Mouse (Mus musculus) limb, embryonic 11.5 days (tissue): Measurements from ENCODE around the gene Abhd12. TPM values are rescaled to one million over a fixed set of nuclear protein-coding genes. Genes with fewer than 3 reads are reported as not detected.

Source experiments
- polyA plus RNA-seq: library from polyadenylated mRNA; unstranded; fragments of >200 nt; fragmentation: Nextera tagmentation; extraction: Ambion mirVana; gene quantifications from 2 replicates; pipeline ENCODE4 v1.2.1, GENCODE M21; 2014

The Abhd12 gene
- polyA plus RNA-seq, 1 experiment from 2014 or later: 50.1 TPM

Other genes with a start within 250 kb of the Abhd12 start
- gene Acss1, start 236.2 kb downstream of the Abhd12 start, polyA plus RNA-seq: 4.2 and 5.7 TPM in 2 replicates
- not detected in 2 replicates for gene Vsx1, start 215.4 kb downstream of the Abhd12 start, polyA plus RNA-seq
- gene Entpd6, start 155.7 kb downstream of the Abhd12 start, polyA plus RNA-seq: 21.8 and 22.6 TPM in 2 replicates
- gene Pygb, start 118.0 kb downstream of the Abhd12 start, polyA plus RNA-seq: 39.4 and 48.9 TPM in 2 replicates
- gene Gins1, start 659 bp upstream of the Abhd12 start, polyA plus RNA-seq: 78.2 and 83.8 TPM in 2 replicates
- 11.5 and 13.6 TPM in 2 replicates for gene Ninl, start 134.6 kb upstream of the Abhd12 start, polyA plus RNA-seq
- gene Nanp, start 134.7 kb upstream of the Abhd12 start, polyA plus RNA-seq: 50.1 and 53.5 TPM in 2 replicates
- gene Gm14151, start 187.6 kb upstream of the Abhd12 start, polyA plus RNA-seq: not detected in 2 replicates
- gene Gm14147, start 193.5 kb upstream of the Abhd12 start, polyA plus RNA-seq: not detected in 2 replicates